Mouse (Mus musculus): Measurements from ENCODE around the gene Mapk8ip1. TPM values are rescaled to one million over a fixed set of nuclear protein-coding genes. Genes with fewer than 3 reads are reported as not detected.

The Mapk8ip1 gene
- polyA plus RNA-seq, 1 experiment from 2014 or later, result 44.2 TPM

- H3K36me3 ChIP-seq (ENCODE audit: control insufficient read depth, insufficient read depth, low read length), result peaks cover 5% of the 10 kb centered on the region
- 70% methylated on average over 6 of the region's 6 CpGs for WGBS
- no peaks in the 10 kb centered on the region for H3K27me3 ChIP-seq (ENCODE audit: control insufficient read depth, insufficient read depth, low read length)
Observed at GRCm38 (mm10) chr2:92349589-92350425, 51.3 kb downstream of the Mapk8ip1 start.

GRCm38 (mm10) chr2:92347191-92347590 lies 53.9 kb downstream of the Mapk8ip1 start:
- no peaks in the 10 kb centered on the region for H3K9me3 ChIP-seq (ENCODE audit: control insufficient read depth, low read length)
- ATAC-seq (ENCODE audit: insufficient read depth, low FRiP score, low TSS enrichment) (no peak), DNase-seq (ENCODE audit: low spot score) (no peak)
- H3K4me3 ChIP-seq (ENCODE audit: low read depth, low read length), result no peak overlapping the region
- WGBS, result 86% methylated on average over 2 of the region's 2 CpGs
- H3K9ac ChIP-seq (ENCODE audit: low read length), result no peak overlapping the region
- no peaks in the 10 kb centered on the region for H3K27me3 ChIP-seq (ENCODE audit: control insufficient read depth, insufficient read depth, low read length)
- no peak overlapping the region for H3K4me2 ChIP-seq (ENCODE audit: low read depth)
- peaks cover 5% of the 10 kb centered on the region for H3K36me3 ChIP-seq (ENCODE audit: control insufficient read depth, insufficient read depth, low read length)
- no peaks in the 10 kb centered on the region for H3K4me1 ChIP-seq (ENCODE audit: control insufficient read depth, insufficient read depth, low read length)
- no peak overlapping the region for H3K27ac ChIP-seq (ENCODE audit: low read depth, low read length)

More at GRCm38 (mm10) chr2:92349589-92350425, 51.3 kb downstream of the Mapk8ip1 start:
- ATAC-seq (ENCODE audit: insufficient read depth, low FRiP score, low TSS enrichment), result no peak
- H3K4me1 ChIP-seq (ENCODE audit: control insufficient read depth, insufficient read depth, low read length), result no peaks in the 10 kb centered on the region
- no peak for DNase-seq (ENCODE audit: low spot score)
- no peak overlapping the region for H3K9ac ChIP-seq (ENCODE audit: low read length)
- no peak overlapping the region for H3K4me3 ChIP-seq (ENCODE audit: low read depth, low read length)
- H3K4me2 ChIP-seq (ENCODE audit: low read depth), result no peak overlapping the region
- no peaks in the 10 kb centered on the region for H3K9me3 ChIP-seq (ENCODE audit: control insufficient read depth, low read length)
- no peak overlapping the region for H3K27ac ChIP-seq (ENCODE audit: low read depth, low read length)

GRCm38 (mm10) chr2:92342418-92342817 lies 58.6 kb downstream of the Mapk8ip1 start:
- no peaks in the 10 kb centered on the region; the same call in 1 of the 2 replicates for H3K36me3 ChIP-seq (ENCODE audit: control insufficient read depth, insufficient read depth, low read length)

More at GRCm38 (mm10) chr2:92342418-92342817, 58.6 kb downstream of the Mapk8ip1 start:
- Histone ChIP-seq H3K27me3 (ENCODE audit: control insufficient read depth, insufficient read depth, low read length) (no peaks in the 10 kb centered on the region), H3K4me1 (ENCODE audit: control insufficient read depth, insufficient read depth, low read length) (no peaks in the 10 kb centered on the region), H3K4me3 (ENCODE audit: low read depth, low read length) (no peak overlapping the region), H3K27ac (ENCODE audit: low read depth, low read length) (no peak overlapping the region), H3K9ac (ENCODE audit: low read length) (no peak overlapping the region), H3K9me3 (ENCODE audit: control insufficient read depth, low read length) (no peaks in the 10 kb centered on the region), H3K4me2 (ENCODE audit: low read depth) (no peak overlapping the region)
- DNase-seq (ENCODE audit: low spot score) (no peak), ATAC-seq (ENCODE audit: insufficient read depth, low FRiP score, low TSS enrichment) (no peak)

Small RNA genes lying within 50 kb of the gene (microRNA-seq; reads per million reads assigned to microRNA genes)
- not detected for gene Mir7000

Other genes with a start within 250 kb of the Mapk8ip1 start
- 21.5 and 22.4 TPM in 2 replicates for gene Pex16, start 26.6 kb downstream of the Mapk8ip1 start, polyA plus RNA-seq (2014; fragmentation: Nextera tagmentation; extraction: Ambion mirVana)
- gene Large2, start 26.4 kb downstream of the Mapk8ip1 start, polyA plus RNA-seq (2014; fragmentation: Nextera tagmentation; extraction: Ambion mirVana), result 3.0 and 4.9 TPM in 2 replicates
- 1.0 and 3.1 TPM in 2 replicates for gene 1700029I15Rik, start 18.7 kb downstream of the Mapk8ip1 start, polyA plus RNA-seq (2014; fragmentation: Nextera tagmentation; extraction: Ambion mirVana)
- 21.4 and 22.3 TPM in 2 replicates for gene Cry2, start 32.8 kb upstream of the Mapk8ip1 start, polyA plus RNA-seq (2014; fragmentation: Nextera tagmentation; extraction: Ambion mirVana)
- 12.7 TPM in 2 replicates for gene Slc35c1, start 59.3 kb upstream of the Mapk8ip1 start, polyA plus RNA-seq (2014; fragmentation: Nextera tagmentation; extraction: Ambion mirVana)
- gene Chst1, start 198.4 kb upstream of the Mapk8ip1 start, polyA plus RNA-seq (2014; fragmentation: Nextera tagmentation; extraction: Ambion mirVana), result 5.5 TPM in 2 replicates

Data from neural tube, embryonic 11.5 days (tissue).